Mouse (Mus musculus): ENCODE measurements around the gene Cxcr2. TPM values are rescaled to one million over a fixed set of nuclear protein-coding genes. Genes with fewer than 3 reads are reported as not detected.

Cxcr2 gene
- polyA plus RNA-seq, 1 experiment from 2014 or later: 1.6 TPM

DNA sequence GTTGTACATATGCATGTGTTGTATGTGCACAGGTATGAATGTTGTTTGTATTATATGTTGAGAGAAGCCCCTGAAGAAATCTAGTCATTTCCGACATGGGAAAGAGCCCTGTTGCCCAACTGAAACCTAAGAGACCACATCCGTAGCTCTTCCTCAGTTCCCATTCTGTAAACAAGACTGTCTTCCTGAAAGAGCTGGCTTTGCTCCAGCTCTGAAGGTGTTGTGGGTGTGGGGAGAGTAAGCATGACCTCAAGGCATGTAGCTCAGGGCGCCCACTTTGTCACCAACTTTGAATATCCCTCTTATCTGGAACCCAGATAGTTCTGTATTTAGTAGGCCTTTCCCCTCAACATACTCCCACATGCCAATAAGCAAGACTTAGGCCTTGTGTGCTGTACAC, 24.8 kb downstream of the Cxcr2 start:
- no peak overlapping the region for H3K9ac ChIP-seq
- no peaks in the 10 kb centered on the region for H3K36me3 ChIP-seq (replicated peaks)
- no peak for ATAC-seq (ENCODE audit: insufficient read depth)
- no peaks in the 10 kb centered on the region for H3K9me3 ChIP-seq (replicated peaks)
- H3K4me1 ChIP-seq (replicated peaks): no peaks in the 10 kb centered on the region; the same call in 1 of the 2 replicates
- no peaks in the 10 kb centered on the region for H3K27me3 ChIP-seq
- no peak overlapping the region for H3K4me2 ChIP-seq
- no peak overlapping the region for H3K27ac ChIP-seq (replicated peaks)
- 34% methylated on average over 3 of the region's 3 CpGs for WGBS (ENCODE audit: insufficient replicate concordance)
- no peak overlapping the region for H3K4me3 ChIP-seq (replicated peaks)

GRCm38 (mm10) chr1:74179624-74180408, 26.0 kb downstream of the Cxcr2 start:
- H3K9ac ChIP-seq: no peak overlapping the region
- no peaks in the 10 kb centered on the region; the same call in 1 of the 2 replicates for H3K4me1 ChIP-seq (replicated peaks)
- H3K27me3 ChIP-seq: no peaks in the 10 kb centered on the region
- WGBS (ENCODE audit: insufficient replicate concordance): 52% methylated on average over 9 of the region's 9 CpGs
- H3K4me3 ChIP-seq (replicated peaks): no peak overlapping the region
- ATAC-seq (ENCODE audit: insufficient read depth): no peak
- no peaks in the 10 kb centered on the region for H3K36me3 ChIP-seq (replicated peaks)
- H3K4me2 ChIP-seq: no peak overlapping the region
- H3K27ac ChIP-seq (replicated peaks): no peak overlapping the region
- no peaks in the 10 kb centered on the region for H3K9me3 ChIP-seq (replicated peaks)

DNA sequence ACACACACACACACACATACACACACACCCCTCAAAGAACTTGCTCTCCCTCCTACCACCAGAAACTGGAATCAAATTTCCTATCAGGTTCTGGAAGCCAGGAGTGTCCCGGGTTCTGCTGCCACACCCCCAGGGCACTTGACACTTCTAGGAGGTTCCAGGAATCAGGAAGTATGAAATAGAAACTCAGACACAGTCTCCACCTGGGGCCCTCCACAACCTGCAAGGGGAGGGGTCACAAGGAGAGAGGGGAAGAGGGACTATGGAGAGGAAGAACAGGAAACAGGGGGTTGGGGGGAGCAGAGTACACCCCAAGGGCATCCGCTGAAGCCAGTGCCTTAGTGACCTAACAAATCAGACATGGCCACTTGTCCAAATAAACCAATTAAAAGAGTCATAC, 27.7 kb downstream of the Cxcr2 start:
- Histone ChIP-seq H3K4me3 (replicated peaks) (no peak overlapping the region), H3K4me1 (replicated peaks) (no peaks in the 10 kb centered on the region; the same call in 1 of the 2 replicates), H3K36me3 (replicated peaks) (no peaks in the 10 kb centered on the region), H3K9ac (no peak overlapping the region), H3K27ac (replicated peaks) (no peak overlapping the region), H3K4me2 (no peak overlapping the region), H3K9me3 (replicated peaks) (no peaks in the 10 kb centered on the region), H3K27me3 (no peaks in the 10 kb centered on the region)
- no peak for ATAC-seq (ENCODE audit: insufficient read depth)
- 45% methylated on average over 2 of the region's 2 CpGs for WGBS (ENCODE audit: insufficient replicate concordance)

- Histone ChIP-seq H3K4me1 (replicated peaks) (no peaks in the 10 kb centered on the region; the same call in 1 of the 2 replicates), H3K36me3 (replicated peaks) (no peaks in the 10 kb centered on the region), H3K27ac (replicated peaks) (no peak overlapping the region), H3K9me3 (replicated peaks) (no peaks in the 10 kb centered on the region), H3K9ac (no peak overlapping the region), H3K27me3 (no peaks in the 10 kb centered on the region), H3K4me3 (replicated peaks) (no peak overlapping the region), H3K4me2 (no peak overlapping the region)
- 43% methylated on average over 2 of the region's 2 CpGs for WGBS (ENCODE audit: insufficient replicate concordance)
- no peak for ATAC-seq (ENCODE audit: insufficient read depth)
Measured at GRCm38 (mm10) chr1:74183006-74183405, 29.2 kb downstream of the Cxcr2 start.

GRCm38 (mm10) chr1:74190471-74190870, 36.7 kb downstream of the Cxcr2 start:
- no peak overlapping the region for H3K4me2 ChIP-seq
- WGBS (ENCODE audit: insufficient replicate concordance): 77% methylated on average over 7 of the region's 7 CpGs
- no peaks in the 10 kb centered on the region for H3K27me3 ChIP-seq
- H3K9me3 ChIP-seq (replicated peaks): no peaks in the 10 kb centered on the region
- H3K4me1 ChIP-seq (replicated peaks): no peaks in the 10 kb centered on the region
- H3K27ac ChIP-seq (replicated peaks): no peak overlapping the region
- no peak for ATAC-seq (ENCODE audit: insufficient read depth)
- no peaks in the 10 kb centered on the region for H3K36me3 ChIP-seq (replicated peaks)
- no peak overlapping the region for H3K4me3 ChIP-seq (replicated peaks)
- no peak overlapping the region for H3K9ac ChIP-seq

DNA sequence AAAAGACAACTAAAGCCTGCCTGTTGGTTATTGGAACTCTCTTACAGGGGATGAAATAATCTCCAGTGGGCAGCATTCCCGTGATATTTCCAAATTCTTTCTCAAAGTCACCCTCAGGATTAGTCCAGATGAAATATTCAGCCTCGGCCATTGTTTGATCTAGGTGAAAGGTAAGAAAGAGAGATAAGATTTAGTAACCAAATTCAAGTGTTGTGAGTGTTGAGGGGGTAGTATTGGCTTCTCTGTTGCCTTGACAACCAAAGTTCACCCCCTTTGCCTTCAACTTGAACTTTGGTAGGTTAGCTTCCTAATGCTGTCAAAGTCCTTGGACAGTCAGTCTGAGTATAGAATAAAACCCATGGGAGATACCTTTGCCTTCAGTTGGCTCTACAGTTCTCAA, 38.9 kb downstream of the Cxcr2 start:
- Histone ChIP-seq H3K9ac (no peak overlapping the region), H3K27me3 (no peaks in the 10 kb centered on the region), H3K4me2 (no peak overlapping the region), H3K4me1 (replicated peaks) (no peaks in the 10 kb centered on the region), H3K27ac (replicated peaks) (no peak overlapping the region), H3K9me3 (replicated peaks) (no peaks in the 10 kb centered on the region), H3K36me3 (replicated peaks) (no peaks in the 10 kb centered on the region), H3K4me3 (replicated peaks) (no peak overlapping the region)
- 50% methylated on average over 2 of the region's 2 CpGs for WGBS (ENCODE audit: insufficient replicate concordance)
- ATAC-seq (ENCODE audit: insufficient read depth): no peak

- no peak within 1 kb of the TSS for H3K27ac ChIP-seq (replicated peaks)
- no peaks in the 10 kb centered on the region for H3K4me1 ChIP-seq (replicated peaks)
- no peak within 1 kb of the TSS for H3K4me2 ChIP-seq
- H3K9ac ChIP-seq: no peak within 1 kb of the TSS
- WGBS (ENCODE audit: insufficient replicate concordance): 53% methylated on average over 8 of the region's 8 CpGs
- ATAC-seq (ENCODE audit: insufficient read depth): no peak
- no peaks in the 10 kb centered on the region for H3K27me3 ChIP-seq
- H3K9me3 ChIP-seq (replicated peaks): no peaks in the 10 kb centered on the region
- H3K4me3 ChIP-seq (replicated peaks): no peak within 1 kb of the TSS
- H3K36me3 ChIP-seq (replicated peaks): no peaks in the 10 kb centered on the region
Measured at GRCm38 (mm10) chr1:74194445-74194844, 40.7 kb downstream of the Cxcr2 start, which contains the start of gene Cxcr1. TSS of gene Cxcr1 (minus strand) at chr1:74194631.

- no peak for ATAC-seq (ENCODE audit: insufficient read depth)
- Histone ChIP-seq H3K27ac (replicated peaks) (no peak overlapping the region), H3K36me3 (replicated peaks) (no peaks in the 10 kb centered on the region), H3K9ac (no peak overlapping the region), H3K4me3 (replicated peaks) (no peak overlapping the region), H3K4me2 (no peak overlapping the region), H3K4me1 (replicated peaks) (0 out of 2 replicates have a peak, but pooled peaks cover 5% of the 10 kb centered on the region), H3K27me3 (no peaks in the 10 kb centered on the region), H3K9me3 (replicated peaks) (no peaks in the 10 kb centered on the region)
- WGBS (ENCODE audit: insufficient replicate concordance): 23% methylated on average over 7 of the region's 7 CpGs
Measured at GRCm38 (mm10) chr1:74195961-74196360, 42.2 kb downstream of the Cxcr2 start.

DNA sequence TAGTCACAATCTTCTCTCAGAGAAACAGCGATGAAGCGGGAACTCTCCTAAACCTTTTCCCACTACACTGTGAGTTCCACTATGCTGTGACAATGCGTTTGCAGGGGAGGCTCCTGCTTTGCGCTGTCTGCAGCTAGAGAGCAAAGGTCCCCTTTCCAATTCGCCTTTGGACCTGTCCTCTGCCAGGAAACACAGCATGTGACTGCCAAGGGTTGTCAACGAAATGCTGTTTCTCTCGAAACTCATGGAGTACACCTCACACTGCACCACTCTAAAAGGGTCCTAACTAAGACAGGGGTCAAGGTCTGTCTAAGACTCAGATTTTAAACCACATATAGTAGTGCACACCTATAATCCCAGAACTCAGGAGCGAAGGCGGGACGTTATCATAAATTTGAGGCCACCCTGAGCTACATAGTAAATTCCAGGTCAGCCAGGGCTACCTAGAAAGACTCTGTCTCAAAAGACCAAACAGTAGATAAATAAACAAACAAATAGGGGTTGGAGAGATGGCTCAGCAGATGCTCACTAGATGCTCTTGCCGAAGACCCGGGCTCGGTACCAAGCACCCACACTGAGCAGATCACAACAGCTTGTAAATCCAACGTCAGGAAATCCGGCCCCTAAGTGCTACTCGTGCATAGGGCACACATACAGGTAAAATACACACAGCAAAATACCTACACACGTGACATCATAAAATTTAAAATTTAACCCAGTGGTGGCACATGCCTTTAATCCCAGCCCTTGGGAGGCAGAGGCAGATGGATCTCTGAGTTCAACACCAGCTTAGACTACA, 43.0 kb downstream of the Cxcr2 start:
- peak; percentile 68 for ATAC-seq (ENCODE audit: insufficient read depth)
- no peaks in the 10 kb centered on the region for H3K36me3 ChIP-seq (replicated peaks)
- H3K9me3 ChIP-seq (replicated peaks): no peaks in the 10 kb centered on the region
- H3K27me3 ChIP-seq: no peaks in the 10 kb centered on the region
- peak overlapping the region; percentile 66 for H3K27ac ChIP-seq (replicated peaks)
- H3K4me3 ChIP-seq (replicated peaks): no peak overlapping the region
- H3K4me2 ChIP-seq: peak overlapping the region; percentile 30; the same call in 1 of the 2 replicates
- no peak overlapping the region for H3K9ac ChIP-seq
- 0 out of 2 replicates have a peak, but pooled peaks cover 5% of the 10 kb centered on the region for H3K4me1 ChIP-seq (replicated peaks)
- 58% methylated on average over 17 of the region's 17 CpGs for WGBS (ENCODE audit: insufficient replicate concordance)

GRCm38 (mm10) chr1:74197726-74198470, 44.1 kb downstream of the Cxcr2 start:
- WGBS (ENCODE audit: insufficient replicate concordance): 60% methylated on average over 12 of the region's 12 CpGs
- no peak overlapping the region for H3K9ac ChIP-seq
- H3K9me3 ChIP-seq (replicated peaks): no peaks in the 10 kb centered on the region
- H3K4me2 ChIP-seq: no peak overlapping the region
- H3K36me3 ChIP-seq (replicated peaks): no peaks in the 10 kb centered on the region
- H3K4me3 ChIP-seq (replicated peaks): no peak overlapping the region
- no peak for ATAC-seq (ENCODE audit: insufficient read depth)
- H3K4me1 ChIP-seq (replicated peaks): 0 out of 2 replicates have a peak, but pooled peaks cover 5% of the 10 kb centered on the region
- H3K27ac ChIP-seq (replicated peaks): 0 out of 2 replicates have a peak overlapping the region, but pooled peaks have one; percentile 6
- no peaks in the 10 kb centered on the region for H3K27me3 ChIP-seq

DNA sequence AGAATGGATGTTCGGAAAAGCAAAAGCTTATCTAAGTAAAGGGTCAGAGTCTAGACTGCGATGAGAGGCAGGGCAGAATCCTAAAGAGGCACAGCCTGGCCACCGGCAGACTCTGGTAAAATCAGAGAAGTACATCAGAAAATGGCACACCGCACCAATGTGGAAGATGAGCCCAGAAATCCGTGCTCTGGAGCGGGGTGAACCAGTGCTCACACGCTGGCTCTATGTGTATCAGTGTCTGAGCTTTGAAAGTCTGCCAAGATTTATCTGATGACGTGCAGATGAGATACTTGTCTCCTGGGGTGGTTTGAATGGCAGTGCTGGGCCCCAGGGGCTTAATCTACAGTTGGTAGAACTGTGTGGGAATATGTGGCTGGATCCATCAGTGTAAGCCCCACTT, 45.3 kb downstream of the Cxcr2 start:
- no peaks in the 10 kb centered on the region for H3K27me3 ChIP-seq
- no peaks in the 10 kb centered on the region for H3K36me3 ChIP-seq (replicated peaks)
- H3K4me3 ChIP-seq (replicated peaks): no peak overlapping the region
- no peak overlapping the region for H3K9ac ChIP-seq
- WGBS (ENCODE audit: insufficient replicate concordance): 66% methylated on average over 8 of the region's 8 CpGs
- no peak for ATAC-seq (ENCODE audit: insufficient read depth)
- H3K4me2 ChIP-seq: no peak overlapping the region
- H3K27ac ChIP-seq (replicated peaks): no peak overlapping the region
- H3K9me3 ChIP-seq (replicated peaks): no peaks in the 10 kb centered on the region
- 0 out of 2 replicates have a peak, but pooled peaks cover 5% of the 10 kb centered on the region for H3K4me1 ChIP-seq (replicated peaks)
